Mouse (Mus musculus) gonadal fat pad, adult 2 months (tissue): ENCODE measurements around the gene Omg. TPM values are rescaled to one million over a fixed set of nuclear protein-coding genes. Genes with fewer than 3 reads are reported as not detected.

ENCODE experiments used
- DNase-seq: peaks from one replicate; pipeline ENCODE4 v3.0.0-alpha.2; 2012; ENCODE audit warnings: low read depth
- polyA plus RNA-seq: library from polyadenylated mRNA; depleted of rRNA; stranded (reverse); fragments of >200 nt; gene quantifications from 2 replicates; pipeline ENCODE4 v1.2.3, GENCODE M21; 2012; rRNA removed

The Omg gene
- polyA plus RNA-seq, 1 experiment = not detected

DNA sequence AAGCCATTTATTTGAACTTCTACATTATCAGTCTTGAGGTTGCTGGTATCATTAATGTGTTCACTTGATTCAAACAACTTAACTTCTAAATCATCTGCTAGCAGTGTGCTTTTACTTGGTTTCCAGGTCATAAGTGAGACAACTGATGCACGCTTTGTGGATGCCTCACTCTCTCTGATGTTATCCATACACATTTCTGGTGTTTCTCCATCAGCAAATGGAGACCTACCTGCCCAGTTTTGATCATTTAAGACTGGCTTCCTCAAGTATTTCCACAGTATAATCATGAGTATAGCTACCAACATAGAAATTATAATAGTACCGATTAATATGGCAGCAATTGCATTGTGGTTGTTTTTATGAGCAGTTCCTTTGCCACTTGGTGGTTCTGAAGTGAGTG is 11.9 kb upstream of the Omg start:
- DNase-seq = no peak

DNA sequence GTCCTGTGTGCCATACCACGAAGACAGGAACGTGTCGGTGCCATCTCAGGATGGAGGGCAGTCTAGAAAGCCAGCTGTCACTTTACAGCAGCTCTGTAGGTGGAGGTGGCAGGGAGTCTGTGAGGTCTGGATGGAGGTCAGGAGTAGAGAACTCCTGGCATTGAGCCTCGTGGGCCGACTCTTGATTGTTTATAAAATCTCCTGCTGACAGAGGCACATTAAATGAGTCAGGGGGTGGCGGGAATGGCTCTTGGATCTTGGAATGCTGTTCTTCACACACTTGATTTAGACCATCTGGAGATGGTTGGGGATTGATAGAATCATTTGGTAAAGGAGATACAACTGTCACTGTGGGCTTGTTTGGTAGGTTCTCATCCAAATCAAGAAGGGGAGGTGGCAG is 11.4 kb upstream of the Omg start:
- DNase-seq = no peak

DNA sequence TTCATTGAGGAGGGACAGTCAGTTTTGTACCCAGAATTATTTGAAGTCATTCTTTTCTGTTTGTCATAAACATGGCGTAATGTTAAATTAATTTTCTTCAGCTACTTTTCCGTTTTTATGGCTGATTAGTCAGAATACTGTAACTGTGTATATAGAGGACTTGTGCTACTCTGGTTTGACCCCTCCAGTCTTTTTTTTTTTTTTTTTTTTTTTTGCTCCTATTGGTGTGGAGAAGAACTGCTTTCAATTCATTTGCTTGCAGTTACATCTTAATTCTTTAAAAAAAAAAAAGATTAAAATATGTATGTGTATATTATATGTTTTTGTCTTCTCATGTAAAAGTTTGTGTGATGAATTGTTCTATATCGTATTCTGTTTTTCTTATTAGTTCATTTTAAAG is 8.1 kb upstream of the Omg start:
- no peak for DNase-seq

DNA sequence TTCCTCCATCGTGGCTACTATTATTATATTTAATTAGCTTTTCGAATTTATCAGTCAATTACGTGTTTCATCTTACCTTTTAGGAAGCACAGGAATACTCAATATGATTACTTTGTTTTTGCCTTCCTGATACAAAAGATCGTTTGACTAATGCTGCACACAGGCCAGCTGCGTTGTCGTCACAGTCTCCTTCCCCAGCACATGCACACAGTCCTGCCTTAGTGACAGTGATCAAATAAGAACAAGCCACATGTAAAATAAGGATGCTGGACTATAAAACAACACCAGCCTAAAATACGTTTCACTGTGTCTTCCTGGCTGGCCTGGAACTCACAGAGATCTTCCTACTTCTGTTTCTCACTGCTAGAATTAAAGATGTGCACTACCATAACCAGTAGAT is 622 bp upstream of the Omg start:
- DNase-seq = no peak

DNA sequence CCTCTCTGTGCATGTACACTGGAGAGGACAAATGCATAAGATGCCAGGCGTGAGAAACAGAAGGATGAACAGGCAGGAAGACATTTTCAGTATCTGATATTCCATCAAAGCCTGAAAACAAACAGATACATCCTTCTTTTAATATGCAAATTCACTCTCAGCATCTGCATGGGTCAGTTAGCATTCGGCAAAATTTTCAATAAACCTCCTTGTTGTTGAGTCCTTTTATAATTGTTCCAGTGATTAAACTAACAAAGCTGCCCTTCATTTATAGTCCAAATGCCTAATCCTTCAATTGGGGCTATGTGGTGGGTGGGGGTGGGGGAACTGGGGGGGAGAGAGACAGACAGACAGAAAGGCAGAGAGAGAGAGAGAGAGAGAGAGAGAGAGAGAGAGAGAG is 967 bp downstream of the Omg start:
- DNase-seq = no peak

DNA sequence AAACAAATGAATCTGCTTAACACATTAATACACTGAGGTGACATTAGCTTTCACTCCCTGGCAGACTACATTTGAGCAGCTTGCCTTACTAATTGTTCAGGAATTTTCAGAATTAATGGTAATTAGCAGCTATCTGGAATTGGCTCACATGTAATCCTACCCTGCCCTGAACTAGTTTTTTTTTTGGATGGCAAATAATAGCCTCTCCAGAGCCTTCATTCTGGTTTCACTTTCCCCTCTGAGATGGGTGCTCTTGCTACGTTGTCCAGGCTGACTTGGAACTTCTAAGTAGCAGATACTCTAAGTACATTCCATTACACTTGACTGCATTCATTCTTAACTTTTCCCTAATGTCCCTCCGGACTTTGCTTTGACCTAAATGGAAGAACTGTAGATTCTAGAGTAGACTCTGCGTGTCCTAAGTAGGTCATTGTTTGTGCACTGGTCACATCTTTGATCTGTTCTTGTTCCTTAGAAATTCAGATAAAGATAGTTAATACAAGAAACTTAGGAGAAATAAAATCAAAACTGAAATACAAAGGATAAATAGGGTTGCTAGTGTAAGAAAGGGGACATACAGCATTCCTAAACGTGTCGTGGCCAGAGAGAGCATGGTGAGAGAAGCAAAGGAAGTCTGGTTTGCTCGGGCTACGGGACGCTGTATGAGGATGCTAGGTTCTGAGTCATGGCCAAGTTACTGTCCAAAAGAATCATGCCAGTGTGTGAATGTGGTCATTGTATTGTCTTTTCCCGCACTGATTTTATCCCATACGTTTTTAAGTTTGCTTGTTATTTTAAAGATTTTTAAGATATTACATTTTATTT is 8.7 kb downstream of the Omg start:
- no peak for DNase-seq

DNA sequence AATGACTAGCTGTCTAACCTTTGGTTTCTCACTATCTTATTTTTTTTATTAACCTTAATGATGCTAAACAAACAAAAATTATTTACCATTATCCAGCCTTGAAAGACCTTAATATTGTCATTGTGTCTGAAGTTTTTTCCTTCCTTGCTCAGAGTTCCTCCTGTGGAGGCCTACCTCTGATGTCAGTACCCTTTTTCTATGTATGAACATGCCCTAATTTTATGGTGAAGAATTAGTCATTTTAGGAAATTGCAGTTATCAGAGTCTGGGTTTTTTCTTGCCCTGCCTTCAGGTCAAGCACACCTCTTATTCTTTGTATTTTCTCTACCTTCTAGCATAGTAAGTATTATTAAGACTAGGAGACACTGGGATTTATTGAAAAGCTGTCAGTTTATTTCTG is 19.2 kb downstream of the Omg start:
- DNase-seq = no peak

DNA sequence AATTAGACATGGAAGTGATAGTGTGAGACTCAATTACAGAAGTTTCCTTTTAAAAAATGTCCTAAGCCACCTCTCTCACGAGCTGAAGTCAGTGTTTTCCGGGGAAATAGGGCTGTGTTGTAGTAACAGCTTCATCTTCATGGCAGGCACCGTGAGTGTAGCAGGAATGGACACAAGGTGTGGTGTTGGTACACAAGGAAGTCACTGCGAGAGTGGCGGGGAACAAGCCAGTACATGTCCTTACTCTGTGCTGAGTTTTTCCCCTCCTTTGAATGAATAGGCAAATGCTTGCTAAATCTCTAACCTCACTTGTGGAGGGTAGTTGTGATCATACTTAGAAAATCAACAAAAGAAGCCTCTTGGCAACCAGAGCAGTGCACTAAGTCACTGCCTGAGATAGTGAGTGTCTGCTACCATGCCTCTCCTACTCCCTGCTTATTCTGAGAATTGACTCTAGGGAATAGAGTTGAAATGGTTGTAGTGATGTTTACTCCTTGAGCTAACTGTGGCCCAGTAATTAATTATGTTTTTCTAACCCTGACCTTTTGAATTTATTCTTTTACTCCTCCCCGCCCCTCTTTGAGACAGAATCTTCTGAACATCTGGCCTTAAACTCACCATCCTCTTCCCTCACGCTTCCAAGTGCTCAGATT is 19.9 kb downstream of the Omg start:
- DNase-seq = no peak

DNA sequence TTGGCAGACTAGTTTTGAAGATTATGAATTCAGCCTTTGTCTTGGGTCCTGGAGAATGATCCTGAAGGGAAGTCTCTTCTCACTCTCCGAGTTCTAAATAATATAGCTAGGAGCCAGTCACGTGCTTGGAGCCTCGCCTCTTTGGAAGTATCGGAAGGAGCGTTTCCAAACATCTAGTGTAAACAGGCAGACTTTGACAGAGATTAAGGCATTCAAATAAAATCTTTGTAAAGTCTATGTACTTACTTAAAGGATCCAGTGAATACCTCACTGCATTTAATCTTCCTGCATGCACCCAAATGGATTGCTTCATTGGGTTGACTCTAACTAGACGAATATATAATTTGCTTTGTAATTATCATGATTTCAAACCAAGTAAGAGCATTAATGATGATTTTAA is 20.5 kb downstream of the Omg start:
- no peak for DNase-seq

DNA sequence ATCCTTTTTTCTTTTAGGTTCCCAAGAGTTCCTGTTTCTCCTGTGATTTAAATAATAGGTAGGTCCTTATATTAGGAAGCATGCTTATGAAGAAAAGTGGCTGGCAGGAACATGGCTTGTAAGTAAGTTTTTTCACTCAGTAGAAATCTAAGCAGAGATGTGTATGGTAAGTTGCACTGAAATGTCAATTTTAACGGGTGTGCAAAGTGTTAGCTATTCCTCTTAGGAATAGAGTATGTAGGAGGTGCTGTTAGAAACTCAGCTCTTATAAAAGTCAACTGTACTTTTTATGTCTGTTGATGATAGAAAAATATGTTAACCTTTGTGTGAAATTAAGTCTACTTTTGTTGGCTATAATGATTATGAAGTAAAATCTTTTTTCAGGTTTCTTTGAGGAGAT is 35.8 kb downstream of the Omg start:
- no peak for DNase-seq

DNA sequence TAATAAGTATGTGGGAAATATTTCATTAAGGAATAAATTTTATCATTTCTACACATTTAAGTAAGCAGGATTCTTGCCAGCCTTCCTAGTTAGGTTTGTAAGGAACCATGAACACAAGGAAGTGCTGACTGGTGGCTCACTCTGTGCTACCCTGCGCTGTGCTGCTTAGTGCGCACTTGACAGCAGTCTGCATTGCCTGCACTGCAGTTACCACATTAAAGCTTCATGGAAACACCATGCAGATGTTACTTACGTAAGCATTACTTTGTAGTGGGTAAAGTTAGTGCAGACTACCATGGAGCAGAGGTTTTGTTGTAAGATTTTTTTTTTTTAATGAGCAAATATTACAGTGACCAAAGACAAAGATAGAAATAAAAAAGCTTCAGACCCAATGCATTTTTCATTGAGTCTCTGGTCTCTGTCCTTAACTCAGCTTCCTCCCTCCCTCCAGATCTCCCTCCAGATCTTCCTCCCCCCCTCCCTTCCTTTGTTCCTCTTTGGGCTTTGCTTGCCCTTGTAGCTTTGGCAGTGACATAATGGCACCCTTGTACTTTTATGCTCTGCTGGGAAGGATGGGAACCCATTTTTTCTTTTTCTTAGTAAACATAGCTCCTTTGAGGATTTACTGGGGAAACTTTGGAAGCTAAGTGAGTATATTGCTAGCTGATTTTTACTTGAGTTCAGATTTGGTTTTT is 43.0 kb downstream of the Omg start:
- DNase-seq = no peak

DNA sequence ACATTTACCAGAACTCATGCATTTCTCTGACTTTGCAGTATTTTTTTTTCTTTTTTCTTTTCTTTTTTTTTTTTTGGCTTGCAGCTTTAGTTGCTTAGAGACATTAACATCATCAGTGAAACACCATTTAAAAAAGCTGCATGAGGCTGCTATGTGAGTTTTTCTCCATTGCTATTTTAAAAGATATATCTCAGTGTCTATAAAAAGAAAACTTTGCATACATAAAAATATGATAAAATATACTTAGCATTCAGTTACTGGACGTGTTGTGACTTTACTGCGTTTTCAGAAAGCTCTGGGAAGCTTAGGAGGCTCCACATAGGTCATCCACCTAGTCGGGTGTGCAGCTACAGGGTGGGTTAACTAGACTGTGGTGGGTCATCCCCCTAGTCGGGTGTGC is 44.0 kb downstream of the Omg start:
- DNase-seq = no peak

DNA sequence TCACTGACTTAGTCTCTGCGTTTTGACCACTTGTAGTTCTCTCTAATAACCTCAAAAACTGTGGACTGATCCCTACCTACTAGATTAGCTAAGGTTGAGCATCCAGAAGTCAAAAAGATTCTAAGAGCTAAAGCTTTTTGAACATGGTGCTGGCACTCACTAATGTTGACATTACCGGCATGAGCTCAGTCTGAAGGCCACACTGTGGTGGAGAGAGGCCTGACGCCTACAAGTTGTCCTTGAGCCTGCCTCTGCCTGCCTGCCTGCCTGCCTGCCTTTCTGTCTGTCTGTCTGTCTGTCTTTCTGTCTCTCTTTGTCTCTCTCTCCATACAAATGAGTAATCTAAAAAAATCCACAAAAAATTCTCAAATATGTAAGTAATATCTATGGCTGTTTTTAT is 46.0 kb downstream of the Omg start:
- DNase-seq = no peak

DNA sequence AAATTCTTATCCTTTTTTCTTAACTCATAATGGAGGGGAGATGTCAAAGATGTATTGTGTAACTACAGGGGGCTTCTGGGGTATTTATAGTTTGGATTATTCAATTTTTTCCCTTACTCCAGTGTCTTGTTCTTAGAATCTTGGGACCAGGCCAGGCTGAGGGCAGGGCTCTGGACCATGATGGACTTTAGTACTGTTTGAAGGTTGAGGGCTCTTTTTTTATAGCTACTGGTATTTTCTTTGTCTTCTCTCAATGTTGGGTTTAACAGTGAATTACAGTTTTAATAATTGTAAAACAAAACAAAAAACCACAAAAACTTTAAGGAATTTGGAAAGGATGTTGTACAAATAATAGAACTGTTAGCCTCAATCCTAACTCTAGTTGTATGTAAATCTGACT is 50.9 kb downstream of the Omg start:
- no peak for DNase-seq

Other genes with a start within 250 kb of the Omg start
- 35.5 and 38.7 TPM in 2 replicates for gene Wsb1, start 249.4 kb downstream of the Omg start, polyA plus RNA-seq
- gene Gm9964, start 207.2 kb downstream of the Omg start, polyA plus RNA-seq = not detected in 2 replicates
- gene Nf1, start 164.4 kb downstream of the Omg start, polyA plus RNA-seq = 12.1 and 15.6 TPM in 2 replicates
- 4.9 and 6.3 TPM in 2 replicates for gene Evi2b, start 19.7 kb upstream of the Omg start, polyA plus RNA-seq
- gene Evi2, start 26.5 kb upstream of the Omg start, polyA plus RNA-seq = 0.32 and 0.34 TPM in 2 replicates
- 8.1 and 10.2 TPM in 2 replicates for gene Evi2a, start 26.5 kb upstream of the Omg start, polyA plus RNA-seq
- 69.4 and 107 TPM in 2 replicates for gene Rab11fip4, start 87.1 kb upstream of the Omg start, polyA plus RNA-seq